Mouse (Mus musculus) R1 (cell line): ENCODE data around the gene Creb3.
"Not testable (repeated sequence)": the region's sequence is repeated elsewhere in the genome, so short reads cannot be mapped to it uniquely, and the experiment has no call there.

Source experiments
- DNase-seq: peaks from one replicate; pipeline ENCODE4 v3.0.0-alpha.2; 2018; ENCODE audit warnings: low read depth, low spot score

The Creb3 gene

DNA sequence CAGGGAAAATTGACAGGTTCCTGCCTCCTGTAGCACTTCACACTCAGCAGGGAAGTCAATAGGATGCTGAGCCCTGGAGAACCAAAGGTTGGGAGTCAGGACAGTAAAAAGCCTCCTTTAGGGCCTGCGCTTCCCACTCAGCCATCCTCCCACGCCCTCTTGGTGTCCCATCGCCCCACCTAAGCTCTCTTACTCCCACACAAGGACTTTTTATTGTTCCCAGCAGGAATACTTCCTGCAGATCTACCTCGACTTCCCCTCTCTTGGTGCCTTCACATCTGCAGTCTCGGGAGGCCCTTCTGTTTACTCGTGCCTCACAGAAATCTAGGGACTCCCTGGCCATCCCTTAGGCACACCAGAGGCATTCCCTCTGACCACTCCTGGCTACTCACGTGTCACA lies 21.3 kb downstream of the Creb3 start:
- DNase-seq, result peak; percentile 39

DNA sequence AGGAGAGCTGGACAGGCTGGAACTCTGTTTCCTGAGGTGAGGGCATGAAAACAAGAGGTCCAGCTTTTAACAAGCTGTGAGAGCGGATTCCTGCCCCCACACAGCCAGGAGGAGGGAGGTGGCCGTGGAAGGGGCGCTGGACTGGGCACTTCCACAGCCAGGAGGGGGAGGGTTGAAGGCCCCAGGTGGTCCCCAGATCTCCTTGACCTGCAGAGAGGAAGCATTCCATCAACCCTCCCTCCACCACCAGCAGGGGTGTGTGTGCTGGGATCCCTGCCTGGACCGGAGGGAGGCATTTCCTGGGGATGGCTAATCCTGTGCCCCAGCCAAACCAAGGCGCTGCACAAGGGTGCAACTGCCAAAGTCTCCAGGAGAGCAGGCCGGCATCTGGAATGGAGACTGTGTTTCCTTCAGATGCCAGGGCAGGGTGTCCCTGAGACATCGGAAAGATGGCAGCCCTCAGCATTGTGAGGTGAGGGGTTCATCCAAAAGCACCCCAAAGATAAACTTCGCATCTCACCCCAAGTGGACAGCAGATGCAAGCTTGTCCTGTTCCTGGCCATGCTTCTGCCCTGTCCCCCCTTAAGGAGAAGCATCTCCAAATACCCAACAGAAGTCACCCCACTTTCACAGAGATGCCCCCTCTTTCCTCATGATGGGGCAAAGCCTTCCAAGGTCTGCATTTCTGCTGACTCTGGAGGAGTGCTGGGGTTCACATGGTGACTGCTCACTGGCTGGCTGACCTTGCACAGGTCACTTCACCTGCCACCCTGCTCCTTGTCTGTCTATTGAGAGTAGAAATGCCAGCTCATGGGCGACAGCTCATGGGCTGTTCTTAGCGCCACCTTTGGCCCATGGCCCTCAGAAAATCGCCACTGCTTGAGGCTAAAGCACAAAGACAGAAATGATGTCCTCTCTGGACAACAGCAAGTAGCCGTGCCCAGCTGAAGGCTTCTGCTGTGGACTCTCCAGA lies 22.6 kb downstream of the Creb3 start, which contains the start of gene Msmp:
Gene Msmp (minus strand): TSS at position 51 of the 973 bp plus-strand sequence.
- no peak for DNase-seq

DNA sequence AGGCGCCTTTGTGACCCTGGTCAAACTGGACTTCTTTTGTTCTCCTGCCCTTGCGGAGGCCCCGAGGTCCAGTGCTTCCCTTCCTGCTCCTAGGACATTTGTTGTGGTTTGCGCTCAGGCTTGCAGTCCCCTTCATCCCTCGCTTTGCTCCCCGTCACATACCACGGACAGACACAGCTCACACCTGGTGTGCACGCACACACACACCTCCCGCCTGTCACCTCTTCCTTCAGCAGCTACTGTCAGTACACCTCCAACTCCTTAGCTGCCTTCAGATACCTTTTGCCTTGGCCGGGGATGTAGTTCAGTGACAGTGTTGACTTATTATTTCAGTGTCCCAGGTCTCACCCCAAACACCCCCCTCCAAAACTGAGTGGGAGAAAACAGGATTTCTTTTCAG lies 23.6 kb downstream of the Creb3 start:
- no peak for DNase-seq

DNA sequence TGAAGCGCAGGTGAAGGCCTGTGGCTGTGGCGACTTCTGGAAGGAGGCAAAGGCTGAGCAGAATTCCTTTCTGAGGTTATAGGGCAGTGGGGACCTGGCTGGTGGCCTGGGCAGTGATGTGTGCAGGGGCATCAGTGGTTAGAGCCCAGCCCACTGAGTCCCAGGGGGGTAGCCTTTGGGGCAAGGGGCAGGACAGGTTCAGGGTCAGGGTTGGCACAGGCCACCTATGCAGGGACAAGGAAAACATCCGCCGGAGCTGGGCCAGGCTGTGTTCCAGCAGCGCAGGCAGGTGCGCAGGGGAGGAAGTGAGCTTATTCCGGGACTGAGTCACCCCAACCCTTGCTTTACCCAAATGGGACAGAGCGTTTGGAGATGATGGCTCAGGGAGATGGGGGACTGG lies 24.3 kb downstream of the Creb3 start:
- no peak for DNase-seq

DNA sequence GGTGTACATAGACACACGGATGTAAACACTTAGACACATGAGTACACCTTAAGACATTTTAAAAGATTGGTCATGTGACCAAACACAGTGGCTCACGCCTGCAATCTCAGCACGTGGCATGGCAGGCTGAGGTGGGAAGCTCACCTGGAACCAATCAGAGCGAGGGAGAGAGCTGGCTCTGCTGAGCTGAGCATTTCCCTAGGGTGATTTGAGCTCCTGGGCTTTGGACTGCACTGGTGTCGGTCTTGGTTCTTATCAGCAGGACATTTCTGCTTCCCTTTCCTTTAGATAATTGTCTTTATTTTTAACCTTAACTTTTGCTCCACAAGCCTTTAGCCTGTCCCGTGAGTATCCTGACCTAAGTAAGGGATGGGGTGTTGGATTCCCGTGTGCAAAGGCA lies 25.5 kb downstream of the Creb3 start:
- no peak for DNase-seq

DNA sequence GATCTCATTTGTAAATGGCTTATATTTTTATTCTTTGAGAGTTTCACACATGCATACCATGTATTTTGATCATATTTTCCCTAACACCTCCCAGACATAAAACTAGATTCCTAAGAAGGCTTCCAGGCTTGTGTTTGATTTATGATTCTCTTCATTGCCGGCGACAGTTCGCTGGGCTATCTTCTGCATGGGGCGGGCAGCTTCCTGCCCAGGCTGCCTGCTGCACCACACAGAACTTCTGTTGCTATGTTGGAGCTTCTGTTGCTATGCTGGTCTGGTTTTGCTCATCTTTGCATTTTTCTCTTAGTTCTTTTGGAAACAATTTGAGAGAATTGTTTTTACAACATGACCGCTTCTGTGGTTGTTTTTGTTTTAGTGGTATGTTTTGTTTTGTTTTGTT lies 29.4 kb downstream of the Creb3 start:
- no peak for DNase-seq

DNA sequence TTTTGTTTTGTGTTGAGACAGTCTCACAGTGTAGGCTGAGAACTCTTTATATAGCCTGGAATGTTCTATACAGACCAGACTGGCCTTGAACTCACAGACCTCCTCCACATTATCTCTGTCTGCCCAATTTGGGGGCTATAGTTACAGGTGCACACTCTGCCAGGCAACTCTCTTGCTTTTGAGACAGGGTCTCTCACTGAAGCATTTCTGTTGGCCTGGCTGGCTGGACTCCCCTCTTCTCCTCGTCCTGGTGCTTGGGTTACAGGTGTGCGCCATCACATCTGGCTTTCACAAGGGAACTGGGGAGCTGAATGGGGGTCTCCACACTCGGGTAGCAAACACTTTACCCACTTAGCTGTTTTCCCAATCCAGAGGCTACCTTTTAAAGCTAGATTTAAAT lies 29.8 kb downstream of the Creb3 start:
- DNase-seq, result no peak

DNA sequence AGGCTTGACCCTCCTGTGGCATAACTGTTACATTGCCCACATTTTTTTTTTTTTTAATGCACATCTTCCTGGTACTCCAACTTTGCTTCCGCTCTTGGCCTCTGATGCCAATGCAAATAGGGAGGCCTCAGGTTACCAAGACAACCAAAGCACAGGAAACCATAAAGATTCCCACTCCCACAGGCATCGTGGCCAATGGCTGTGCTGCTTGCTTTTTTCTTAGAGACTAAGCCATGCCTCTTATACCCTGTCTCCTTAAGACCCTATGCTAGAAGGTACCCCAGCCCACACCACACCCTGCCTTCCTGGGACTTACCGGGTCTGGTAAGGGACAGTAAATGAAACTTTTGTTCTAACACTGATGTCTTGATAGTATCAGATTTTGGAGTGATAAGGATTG lies 31.3 kb downstream of the Creb3 start:
- DNase-seq, result no peak

DNA sequence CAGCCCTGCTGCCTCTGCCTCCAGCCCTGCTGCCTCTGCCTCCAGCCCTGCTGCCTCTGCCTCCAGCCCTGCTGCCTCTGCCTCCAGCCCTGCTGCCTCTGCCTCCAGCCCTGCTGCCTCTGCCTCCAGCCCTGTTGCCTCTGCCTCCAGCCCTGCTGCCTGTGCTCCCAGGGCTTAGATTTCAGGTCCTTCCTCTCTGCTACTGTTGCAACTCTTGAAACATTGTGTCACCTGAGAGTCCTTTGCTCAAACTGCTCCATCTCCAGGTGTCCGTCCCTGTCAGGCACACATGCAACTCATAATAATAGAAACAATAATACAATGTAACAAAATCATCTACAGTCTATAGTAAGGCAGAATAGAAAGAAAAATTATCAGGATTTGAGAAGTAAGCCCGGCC lies 34.5 kb downstream of the Creb3 start:
- DNase-seq, result not testable (repeated sequence)

DNA sequence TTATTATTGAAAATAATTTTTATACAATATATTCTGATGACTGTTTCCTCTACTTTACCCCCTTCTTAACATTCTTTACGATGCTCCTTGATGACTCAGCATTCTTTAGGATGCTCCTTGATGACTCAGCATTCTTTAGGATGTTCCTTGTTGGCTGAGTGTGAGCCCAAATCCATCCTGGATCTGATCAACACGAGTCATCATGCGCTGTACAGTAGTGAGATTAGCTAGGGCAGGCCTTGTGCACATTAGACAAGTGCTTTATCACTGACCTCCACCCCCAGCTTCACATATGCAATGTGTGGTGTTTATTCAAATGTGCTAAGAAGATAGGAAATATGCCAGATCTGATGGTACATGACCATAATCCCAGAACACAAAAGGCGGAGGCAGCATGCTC lies 36.1 kb downstream of the Creb3 start:
- no peak for DNase-seq

DNA sequence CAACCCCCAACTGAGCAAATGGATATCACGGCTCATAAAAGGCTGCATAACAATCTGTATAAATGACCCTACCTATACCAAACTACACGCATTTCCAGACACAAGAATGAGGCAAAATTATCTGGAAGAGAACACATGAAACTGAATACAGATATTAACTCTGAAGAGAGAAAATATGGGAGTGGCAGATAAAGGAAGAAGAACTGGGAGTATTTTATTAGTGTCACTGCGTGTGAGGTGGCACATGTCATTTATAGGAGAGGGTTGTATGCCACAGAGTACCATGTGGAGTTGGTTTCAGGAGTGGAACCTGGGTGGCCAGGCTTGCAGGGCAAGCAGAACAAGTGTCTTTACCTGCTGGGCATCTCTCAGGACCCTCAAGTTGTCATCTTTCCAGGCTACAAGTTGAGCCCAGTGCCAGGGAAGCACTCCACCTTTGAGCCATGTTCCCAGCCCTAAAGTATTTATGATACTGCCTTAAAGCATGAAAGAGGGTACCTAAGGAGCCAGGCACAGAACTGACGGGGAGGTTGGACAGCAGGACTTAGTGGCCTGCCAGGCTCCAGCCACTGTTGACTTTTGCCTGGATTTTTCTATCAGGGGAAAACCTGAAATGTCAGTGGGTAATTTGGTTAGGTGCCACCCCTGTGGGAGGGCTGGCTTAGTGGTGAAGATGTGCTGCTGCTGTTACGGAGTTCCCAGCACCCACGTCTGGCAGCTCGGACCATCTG lies 36.7 kb downstream of the Creb3 start:
- DNase-seq, result no peak

DNA sequence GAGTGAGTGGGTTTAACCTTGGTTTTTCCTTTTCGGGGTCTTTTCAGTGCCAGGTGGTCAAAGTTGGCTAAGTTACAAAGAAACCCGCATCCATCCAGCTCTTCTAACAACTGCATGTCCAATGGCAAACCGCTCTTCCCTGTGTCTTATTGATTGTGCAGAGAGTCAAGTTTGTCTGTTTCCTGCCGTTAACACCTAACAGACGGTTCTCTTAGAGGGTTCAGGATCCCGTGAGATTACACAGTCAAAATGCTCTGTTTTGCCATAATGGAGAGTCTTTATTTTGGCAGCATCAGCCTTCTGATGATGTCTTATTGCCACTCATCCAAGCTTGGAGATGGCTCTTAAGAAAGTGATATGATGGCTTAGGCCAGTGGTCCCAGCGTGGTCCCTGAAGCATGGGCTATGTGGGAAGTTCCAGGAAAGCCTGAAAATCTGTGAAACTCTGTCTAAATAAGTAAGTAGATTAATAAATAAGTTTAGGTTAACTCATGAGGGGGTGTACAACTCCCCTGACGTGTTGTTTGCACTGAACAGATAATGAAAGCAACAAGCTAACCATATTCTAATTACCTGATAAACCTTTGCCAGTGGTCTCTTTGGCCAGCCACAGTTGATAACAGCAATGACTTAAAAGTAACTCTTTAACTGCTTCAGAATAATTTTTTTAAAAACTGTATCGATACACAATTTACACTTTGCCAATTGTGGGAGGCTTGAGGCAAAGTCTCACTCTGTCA lies 38.2 kb downstream of the Creb3 start:
- DNase-seq, result no peak

DNA sequence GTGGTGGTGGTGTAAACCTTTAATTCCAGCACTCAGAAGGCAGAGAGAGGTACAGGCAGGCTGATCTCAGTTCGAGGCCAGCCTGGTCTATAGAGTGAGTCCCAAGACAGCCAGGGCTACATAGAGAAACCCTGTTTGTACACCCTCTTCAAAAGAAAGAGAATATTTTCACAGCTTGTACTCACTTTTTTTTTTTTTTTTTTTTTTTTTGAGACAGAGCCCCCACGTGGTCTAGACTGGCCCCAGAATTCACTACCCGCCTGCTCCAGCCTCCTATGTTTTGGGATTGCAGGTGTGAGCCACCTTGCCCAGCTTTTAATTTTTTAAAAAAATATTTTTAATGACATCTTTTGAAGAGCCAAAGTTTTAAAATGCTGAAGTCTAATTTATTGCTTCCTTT lies 42.0 kb downstream of the Creb3 start:
- DNase-seq, result no peak

DNA sequence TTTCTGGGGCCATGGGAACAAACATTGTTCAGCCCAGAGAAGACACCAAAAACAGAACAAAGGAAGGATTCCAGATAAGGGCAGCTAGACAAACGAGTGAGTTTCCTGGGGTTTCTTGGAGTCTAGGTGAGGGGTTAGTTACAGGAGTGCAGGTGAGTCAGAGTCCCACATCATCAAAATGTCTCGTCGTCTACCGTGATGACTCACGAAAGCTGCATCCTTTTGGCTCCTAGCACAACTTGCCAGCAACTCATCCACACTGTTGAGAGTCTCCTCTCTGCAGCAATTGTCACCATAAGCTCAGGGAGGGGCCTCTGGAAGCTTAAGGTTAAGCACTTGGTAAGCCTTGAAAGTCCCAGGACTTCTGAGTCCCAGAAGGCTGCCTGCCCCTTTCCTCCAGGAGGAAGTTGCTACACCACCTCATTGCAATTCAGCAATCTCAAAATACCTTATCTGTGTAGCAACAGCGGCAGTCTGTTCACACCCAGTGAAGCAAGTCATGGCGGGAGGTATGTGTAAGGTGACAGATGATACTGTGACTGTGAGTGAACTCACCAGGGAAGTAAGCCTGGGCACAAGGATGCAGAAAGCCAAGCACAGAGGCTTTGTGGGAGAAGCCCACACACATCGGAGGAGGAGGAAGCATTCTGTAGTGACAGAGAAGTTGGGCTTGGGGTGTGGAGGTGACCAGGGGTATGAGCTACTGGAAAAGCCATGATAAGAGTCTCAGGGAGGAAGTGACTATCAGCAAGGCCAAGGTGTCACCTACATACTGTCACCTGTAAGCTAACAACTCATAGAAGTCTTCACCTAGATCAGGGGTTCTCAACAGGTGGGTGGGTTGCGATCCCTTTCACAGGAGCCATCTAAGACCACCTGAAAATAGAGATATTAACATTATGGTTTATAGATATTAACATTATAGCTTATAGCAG lies 42.9 kb downstream of the Creb3 start:
- DNase-seq, result no peak

DNA sequence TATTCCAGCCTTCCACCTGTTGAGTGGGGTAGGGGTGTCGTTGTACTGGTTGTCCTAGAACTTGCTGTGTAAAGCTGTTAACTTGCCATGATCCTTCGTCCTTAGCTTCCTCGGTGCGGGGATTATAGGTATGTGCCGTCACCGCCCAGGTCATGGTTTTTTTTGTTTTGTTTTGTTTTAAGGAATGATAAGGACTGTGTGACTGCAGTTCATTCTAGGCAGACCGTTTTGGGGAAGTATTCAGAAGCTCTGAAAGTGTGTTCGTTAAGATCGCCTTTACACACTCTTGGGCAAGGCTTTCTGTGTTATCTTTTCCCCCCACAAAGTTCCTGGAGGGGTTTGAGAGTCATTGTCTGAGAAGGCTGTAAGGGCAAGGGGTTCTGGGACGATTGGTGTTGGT lies 50.4 kb downstream of the Creb3 start:
- DNase-seq, result no peak

DNA sequence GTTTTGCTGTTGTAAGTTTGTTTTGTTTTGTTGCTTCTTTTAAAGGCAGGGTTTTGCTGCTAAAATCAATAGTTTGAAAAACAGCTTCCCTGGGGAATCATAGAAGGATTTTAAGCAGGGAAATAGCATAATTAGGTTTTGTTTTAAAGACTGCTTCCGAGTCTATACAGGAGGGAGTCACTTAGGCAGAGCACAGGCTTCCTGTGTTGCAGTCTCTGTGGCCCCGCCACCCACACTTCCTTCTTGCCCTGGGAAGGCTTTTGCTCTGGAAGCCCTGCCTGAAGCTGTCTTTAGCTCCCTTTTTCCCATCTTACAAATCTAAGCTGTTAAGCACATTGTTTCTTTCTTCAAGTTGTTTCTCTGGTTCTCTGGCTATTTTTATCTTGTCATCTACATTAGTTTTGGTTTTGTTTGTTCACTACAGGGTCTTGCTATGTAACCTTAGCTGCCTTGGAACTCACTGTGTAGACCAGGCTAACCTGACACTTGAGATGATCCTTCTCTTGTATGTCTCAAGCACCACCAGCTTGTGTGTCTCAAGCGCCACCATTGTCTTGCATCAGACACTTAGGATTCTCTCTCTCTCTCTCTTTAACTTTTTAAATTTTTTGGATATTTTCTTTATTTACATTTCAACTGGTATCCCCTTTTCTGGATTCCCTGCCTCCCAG lies 51.1 kb downstream of the Creb3 start:
- no peak for DNase-seq
